Mouse (Mus musculus): ENCODE data around the gene Fmnl2.

DNA sequence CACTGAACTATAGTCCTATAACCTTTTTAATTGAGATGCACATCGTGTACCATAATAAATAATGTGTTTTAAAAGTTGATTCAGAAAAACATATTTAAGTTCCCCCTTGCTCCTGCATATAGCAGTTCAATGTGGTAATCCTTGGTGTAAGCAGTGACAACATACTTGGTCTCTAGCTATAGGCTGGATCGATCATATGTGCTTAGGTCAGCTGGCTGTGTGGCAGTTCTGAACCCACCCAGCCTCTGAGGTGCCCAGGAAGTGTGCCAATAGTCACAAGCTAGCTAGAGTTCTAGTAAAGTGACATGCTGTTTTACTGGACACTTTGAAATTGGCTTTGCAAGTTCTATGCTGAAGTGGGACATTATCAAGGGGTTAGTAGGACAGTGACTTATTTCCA, 209.3 kb downstream of the Fmnl2 start:
- TF ChIP-seq CTCF (IDR thresholded peaks at IDR 0.05), result no peak
- no peak for TF ChIP-seq EP300 (IDR thresholded peaks at IDR 0.05)
